Mouse (Mus musculus): ENCODE measurements at regions not wholly inside any gene's neighbourhood (a gene's known extent, or its start where the extent isn't known, plus 50 kb on each side); places are given as distances from the start of the nearest gene placed in this dataset. TPM values are rescaled to one million over a fixed set of nuclear protein-coding genes. Genes with fewer than 3 reads are reported as not detected.
"Not testable (repeated sequence)": the region's sequence is repeated elsewhere in the genome, so short reads cannot be mapped to it uniquely, and the experiment has no call there.

DNA sequence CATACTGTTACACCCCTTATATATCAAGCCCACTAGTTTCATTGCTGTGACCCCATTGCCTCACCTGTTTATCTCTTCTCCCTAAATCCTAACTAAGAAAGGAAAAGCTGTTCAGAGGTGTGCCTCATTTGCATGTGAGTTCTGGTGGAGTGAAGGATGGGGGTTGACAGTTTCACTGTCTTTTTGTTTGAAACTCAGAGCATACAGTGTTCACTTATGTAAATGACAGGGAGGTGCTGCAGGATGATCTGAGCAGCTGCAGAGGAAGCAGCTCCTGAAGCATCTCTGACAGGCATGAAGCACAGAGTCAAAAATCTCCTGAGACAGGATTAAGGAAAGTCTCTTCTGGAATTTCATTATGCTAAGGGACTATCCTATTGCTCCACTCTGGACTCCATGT is 351.9 kb downstream of the Eepd1 start:
- Histone ChIP-seq H3K27ac (replicated peaks) (no peak overlapping the region), H3K4me1 (no peaks in the 10 kb centered on the region), H3K9me3 (no peaks in the 10 kb centered on the region), H3K4me3 (no peak overlapping the region), H3K27me3 (replicated peaks; ENCODE audit: low read depth, poor library complexity, severe bottlenecking) (no peaks in the 10 kb centered on the region), H3K36me3 (replicated peaks) (no peaks in the 10 kb centered on the region)
- DNase-seq (ENCODE audit: low spot score): no peak

DNA sequence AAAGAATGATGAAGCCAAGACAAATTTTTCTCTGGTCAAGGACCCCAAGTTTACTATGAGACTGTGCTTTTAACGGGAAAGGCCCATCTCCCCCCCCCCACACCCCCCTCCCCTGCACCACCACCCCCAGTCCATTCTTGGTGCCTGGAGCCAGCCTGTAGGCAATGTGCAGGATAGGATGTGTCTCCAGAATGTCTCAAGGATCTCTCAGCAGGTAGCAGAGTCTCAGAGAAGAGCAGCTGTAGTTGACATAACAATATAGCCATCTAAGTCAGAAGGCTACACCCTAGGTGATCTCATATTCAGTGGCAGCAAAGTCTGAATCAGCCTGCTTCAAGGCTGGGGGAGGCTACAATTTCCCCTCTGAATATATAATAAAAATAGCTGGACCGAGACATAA is 368.6 kb downstream of the Eepd1 start:
- 91% methylated on average over 2 of the region's 2 CpGs for WGBS
- not testable (repeated sequence) for H3K9me3 ChIP-seq; H3K4me3 ChIP-seq; H3K4me1 ChIP-seq; H3K36me3 ChIP-seq (replicated peaks); H3K27me3 ChIP-seq (replicated peaks; ENCODE audit: low read depth, poor library complexity, severe bottlenecking); H3K27ac ChIP-seq (replicated peaks); DNase-seq (ENCODE audit: low spot score)

DNA sequence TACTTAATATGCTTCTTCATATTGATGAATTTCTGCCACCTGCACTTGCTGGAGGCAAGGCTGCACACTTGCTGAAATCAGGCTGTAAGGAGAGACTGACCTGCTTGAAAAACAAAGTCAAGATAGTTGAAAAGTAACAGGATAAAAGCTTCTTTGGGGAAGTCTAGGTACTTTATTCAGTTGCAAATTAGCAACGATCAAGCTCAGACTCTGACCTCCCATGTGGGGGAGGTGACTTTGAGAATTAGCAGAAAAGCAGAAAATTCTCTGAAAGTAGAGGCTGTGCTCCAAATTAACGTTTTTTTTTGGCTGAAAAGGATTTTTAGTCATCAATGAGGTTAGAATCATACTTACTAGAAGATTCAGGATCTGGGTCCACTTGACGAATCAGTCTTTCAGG is 369.3 kb downstream of the Eepd1 start:
- not testable (repeated sequence) for H3K4me1 ChIP-seq; H3K27me3 ChIP-seq (replicated peaks; ENCODE audit: low read depth, poor library complexity, severe bottlenecking); H3K4me3 ChIP-seq; H3K9me3 ChIP-seq; H3K36me3 ChIP-seq (replicated peaks); H3K27ac ChIP-seq (replicated peaks); DNase-seq (ENCODE audit: low spot score)
- 71% methylated on average over 3 of the region's 3 CpGs for WGBS

DNA sequence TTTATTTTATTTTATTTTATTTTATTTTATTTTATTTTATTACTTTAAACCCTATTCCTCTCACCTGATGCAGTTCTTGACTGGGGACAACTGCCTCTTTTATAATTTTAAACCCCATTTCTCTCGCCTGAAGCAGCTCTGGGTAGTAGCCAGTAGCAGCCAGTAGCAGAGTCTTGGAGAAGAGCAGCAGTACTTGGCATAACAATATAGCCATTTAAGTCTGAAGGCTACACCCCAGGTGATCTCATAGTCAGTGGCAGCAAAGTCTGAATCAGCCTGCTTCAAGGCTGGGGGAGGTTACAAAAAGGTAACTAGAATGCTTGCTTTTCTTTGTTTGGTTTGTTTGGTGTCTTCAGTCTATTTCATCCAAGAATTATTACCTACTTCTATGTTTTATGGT is 373.2 kb downstream of the Eepd1 start:
- DNase-seq (ENCODE audit: low spot score): no peak
- Histone ChIP-seq H3K4me1 (no peaks in the 10 kb centered on the region), H3K9me3 (no peaks in the 10 kb centered on the region), H3K36me3 (replicated peaks) (no peaks in the 10 kb centered on the region), H3K27ac (replicated peaks) (no peak overlapping the region), H3K4me3 (no peak overlapping the region), H3K27me3 (replicated peaks; ENCODE audit: low read depth, poor library complexity, severe bottlenecking) (no peaks in the 10 kb centered on the region)
- WGBS: 51% methylated on average over 1 of the region's 1 CpGs

- H3K27ac ChIP-seq (replicated peaks): no peak overlapping the region
- no peaks in the 10 kb centered on the region for H3K9me3 ChIP-seq
- no peaks in the 10 kb centered on the region for H3K36me3 ChIP-seq (replicated peaks)
- DNase-seq (ENCODE audit: low spot score): no peak
- no peaks in the 10 kb centered on the region for H3K4me1 ChIP-seq
- no peak overlapping the region for H3K4me3 ChIP-seq
- 76% methylated on average over 2 of the region's 2 CpGs for WGBS
- no peaks in the 10 kb centered on the region for H3K27me3 ChIP-seq (replicated peaks; ENCODE audit: low read depth, poor library complexity, severe bottlenecking)
Measured at GRCm38 (mm10) chr9:25870260-25870659, 388.9 kb downstream of the Eepd1 start.

- no peaks in the 10 kb centered on the region for H3K4me1 ChIP-seq
- no peak for DNase-seq (ENCODE audit: low spot score)
- H3K4me3 ChIP-seq: no peak overlapping the region
Measured at GRCm38 (mm10) chr9:25896333-25896905, 415.1 kb downstream of the Eepd1 start.

More at GRCm38 (mm10) chr9:25896333-25896905, 415.1 kb downstream of the Eepd1 start:
- Histone ChIP-seq H3K36me3 (replicated peaks) (no peaks in the 10 kb centered on the region), H3K9me3 (no peaks in the 10 kb centered on the region), H3K27ac (replicated peaks) (no peak overlapping the region), H3K27me3 (replicated peaks; ENCODE audit: low read depth, poor library complexity, severe bottlenecking) (no peaks in the 10 kb centered on the region)

Small RNA genes in the stretch of these regions (microRNA-seq; reads per million reads assigned to microRNA genes)
- not detected for gene Gm26190

Data from embryonic facial prominence, embryonic 10.5 days (tissue).